Mouse (Mus musculus) T-cell, adult 2 months (primary cell): ENCODE data around the gene Rere.
"Not testable (repeated sequence)": the region's sequence is repeated elsewhere in the genome, so short reads cannot be mapped to it uniquely, and the experiment has no call there.

ENCODE experiments used
- DNase-seq: peaks from one replicate; pipeline ENCODE4 v3.0.0; 2022; ENCODE audit warnings: low spot score

Rere gene

DNA sequence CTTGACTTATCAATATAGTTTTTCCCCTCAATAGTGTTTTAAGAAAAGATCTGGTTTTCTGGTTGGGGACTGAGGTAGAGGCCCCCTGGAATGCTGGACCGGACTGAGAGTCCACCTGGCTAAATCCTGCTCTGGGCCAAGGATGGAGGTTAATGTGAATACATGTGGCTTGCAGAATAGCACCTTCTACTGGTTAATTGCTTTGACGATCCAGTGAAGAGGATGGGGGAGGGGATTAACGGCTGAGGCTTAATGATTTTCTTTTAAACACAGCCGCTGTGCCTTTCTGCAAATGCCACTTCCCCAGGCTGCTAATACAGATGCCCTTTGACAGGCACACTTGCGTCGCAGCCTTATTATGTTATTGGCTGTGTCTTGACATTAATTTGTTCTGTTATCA lies 2.5 kb downstream of the Rere start:
- no peak for DNase-seq

DNA sequence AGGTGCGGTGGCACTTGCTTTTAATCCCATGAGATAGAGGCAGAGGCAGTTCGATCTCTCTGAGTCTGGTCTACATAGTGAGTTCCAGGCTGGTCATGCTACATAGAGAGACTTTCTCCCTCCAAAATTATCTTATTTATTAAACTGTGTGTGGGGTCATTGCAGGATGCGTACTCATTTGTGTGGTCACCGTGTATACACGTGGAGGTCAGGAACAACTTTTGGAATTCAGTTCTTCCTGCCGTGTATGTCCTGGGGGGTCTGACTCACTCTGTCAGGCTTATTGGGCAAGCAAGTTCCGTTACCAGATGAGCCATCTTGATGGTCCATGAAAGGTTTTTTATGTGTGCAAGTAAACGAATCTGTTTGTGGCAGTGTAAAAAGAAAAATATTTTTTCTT lies 5.5 kb downstream of the Rere start:
- no peak for DNase-seq

DNA sequence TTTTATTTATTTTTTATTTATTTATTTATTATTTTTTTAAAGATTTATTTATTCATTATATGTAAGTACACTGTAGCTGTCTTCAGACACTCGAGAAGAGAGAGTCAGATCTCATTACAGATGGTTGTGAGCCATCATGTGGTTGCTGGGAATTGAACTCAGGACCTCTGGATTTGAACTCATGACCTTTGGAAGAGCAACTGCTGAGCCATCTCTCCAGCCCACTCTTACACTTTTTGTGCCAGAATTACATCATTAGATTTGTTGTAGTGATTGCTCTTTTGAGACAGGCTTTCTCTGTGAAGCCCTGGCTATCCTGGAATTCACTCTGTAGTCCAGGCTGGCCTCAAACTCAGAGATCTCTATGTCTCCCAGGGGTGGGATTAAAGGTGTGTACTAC lies 6.0 kb downstream of the Rere start:
- not testable (repeated sequence) for DNase-seq

DNA sequence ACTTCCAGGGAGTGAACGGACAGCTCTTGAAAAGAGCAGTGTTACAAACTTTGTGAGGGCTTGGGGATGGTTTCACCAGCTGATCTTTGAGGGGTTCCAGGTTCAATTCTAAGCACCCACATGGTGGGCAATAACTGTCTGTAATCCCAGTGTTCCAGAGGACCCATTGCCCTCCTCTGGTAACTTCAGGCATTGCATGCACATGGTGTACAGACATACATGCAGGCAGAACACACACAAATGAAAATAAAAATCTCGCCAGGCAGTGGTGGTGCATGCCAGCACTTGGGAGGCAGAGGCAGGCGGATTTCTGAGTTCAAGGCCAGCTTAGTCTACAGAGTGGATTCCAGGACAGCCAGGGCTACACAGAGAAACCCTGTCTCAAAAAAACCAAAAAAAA lies 10.5 kb downstream of the Rere start:
- no peak for DNase-seq

DNA sequence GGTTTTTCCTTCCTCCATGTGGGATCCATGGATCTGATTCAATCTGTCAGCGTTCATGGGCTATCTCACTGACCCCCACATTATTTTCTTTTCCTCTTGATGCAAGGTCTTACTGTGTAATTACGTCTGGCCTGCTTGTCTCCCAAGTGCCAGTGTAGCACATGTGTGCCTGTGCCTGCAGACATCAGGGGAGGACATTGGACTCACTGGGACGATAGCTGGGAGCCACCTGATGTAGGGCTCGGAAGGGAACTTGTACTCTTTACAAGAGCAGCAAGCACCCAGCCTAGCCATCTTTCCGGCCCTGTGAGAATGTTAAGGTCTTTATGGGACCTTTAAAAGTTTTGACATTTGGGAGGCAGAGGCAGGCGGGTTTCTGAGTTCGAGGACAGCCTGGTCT lies 13.4 kb downstream of the Rere start:
- no peak for DNase-seq

DNA sequence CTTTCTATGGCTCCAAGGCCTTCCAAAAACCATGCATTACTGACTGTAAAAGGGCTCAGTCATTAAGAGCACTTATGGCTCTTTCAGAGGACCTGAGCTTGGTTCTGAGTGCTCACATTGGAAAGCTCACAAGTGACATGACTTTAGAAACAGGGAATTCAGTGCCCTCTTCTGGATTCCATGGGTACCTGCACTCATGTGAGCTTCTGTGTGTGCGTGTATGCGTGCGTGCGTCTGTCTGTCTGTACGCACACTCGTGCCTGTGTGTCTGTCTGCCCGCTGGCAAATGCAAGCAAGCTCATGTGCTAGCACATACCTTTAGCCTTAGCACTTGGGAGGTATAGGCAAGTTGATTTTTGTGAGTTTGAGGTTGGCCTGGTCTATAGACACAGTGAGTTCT lies 14.5 kb downstream of the Rere start:
- no peak for DNase-seq

DNA sequence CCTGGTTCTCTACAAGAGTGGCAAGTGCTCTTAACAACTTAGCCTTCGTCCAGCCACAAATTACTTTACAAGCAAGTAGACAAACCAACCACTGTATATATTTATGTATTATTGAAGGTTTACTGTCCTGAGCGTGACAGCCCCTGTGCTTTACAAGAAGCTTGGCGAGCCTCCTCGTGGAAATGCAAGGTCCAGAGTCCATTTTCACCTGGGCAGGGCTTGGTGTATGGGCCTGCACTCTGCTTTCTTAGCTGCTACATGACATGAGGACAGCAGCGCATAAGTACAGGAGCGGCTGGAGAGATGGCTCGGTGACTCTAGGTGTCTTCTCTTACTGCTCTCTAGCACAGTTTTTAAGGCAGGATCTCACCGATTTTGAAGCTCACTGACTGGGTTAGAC lies 21.3 kb downstream of the Rere start:
- DNase-seq, result no peak

DNA sequence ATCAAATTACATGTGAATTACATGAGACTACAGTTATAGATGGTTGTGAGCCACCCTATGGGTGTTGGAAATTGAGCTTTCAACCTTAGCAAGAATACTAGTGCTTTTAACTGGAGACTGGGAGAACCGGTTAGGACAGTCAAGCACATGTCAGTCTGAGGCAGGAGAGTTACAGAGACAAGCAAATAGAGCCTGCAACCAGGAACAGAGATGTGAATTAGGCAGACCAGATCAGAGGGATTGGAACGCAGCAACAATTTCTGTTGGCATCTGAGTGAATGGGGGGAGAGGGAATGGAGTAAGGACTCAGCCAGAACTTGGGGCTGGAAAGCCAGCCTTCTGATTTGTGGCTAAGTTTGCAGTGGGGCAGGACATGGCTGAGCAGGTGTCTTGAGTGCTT lies 25.3 kb downstream of the Rere start:
- no peak for DNase-seq

DNA sequence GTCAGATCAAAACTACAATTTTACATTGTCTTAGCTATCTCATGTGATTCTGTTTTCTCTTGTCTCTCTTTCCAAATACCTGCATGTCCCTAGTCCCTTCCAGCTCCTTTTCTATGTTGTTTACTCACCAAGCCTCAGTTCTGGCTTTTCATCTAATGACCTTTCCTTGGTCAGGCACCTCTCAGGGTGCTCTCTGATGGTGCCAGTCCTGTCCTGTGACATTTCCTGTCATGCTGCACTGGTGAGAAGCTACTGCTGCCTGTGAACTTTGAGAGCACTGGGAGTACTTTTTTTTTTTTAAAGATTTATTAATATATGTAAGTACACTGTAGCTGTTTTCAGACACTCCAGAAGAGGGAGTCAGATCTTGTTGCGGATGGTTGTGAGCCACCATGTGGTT lies 25.8 kb downstream of the Rere start:
- DNase-seq, result no peak

DNA sequence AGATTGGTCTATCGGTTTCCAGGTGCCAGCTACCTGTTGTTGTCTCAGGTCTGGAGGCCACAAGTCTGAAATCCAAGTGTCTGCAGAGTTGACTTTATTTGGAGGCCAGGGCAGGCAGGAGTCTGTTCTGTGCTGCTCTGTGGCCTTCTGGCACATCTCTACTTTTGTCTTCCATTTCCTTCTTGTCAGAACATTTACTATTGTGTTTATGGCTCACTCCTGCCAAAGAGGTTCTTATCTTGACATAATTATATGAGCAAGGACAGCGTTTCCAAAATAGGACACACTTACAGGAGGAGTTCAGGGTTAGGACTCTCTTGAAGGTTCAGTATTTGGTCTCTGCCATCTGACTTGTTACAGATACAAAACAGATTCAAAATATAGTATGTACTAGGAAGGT lies 30.0 kb downstream of the Rere start:
- no peak for DNase-seq

DNA sequence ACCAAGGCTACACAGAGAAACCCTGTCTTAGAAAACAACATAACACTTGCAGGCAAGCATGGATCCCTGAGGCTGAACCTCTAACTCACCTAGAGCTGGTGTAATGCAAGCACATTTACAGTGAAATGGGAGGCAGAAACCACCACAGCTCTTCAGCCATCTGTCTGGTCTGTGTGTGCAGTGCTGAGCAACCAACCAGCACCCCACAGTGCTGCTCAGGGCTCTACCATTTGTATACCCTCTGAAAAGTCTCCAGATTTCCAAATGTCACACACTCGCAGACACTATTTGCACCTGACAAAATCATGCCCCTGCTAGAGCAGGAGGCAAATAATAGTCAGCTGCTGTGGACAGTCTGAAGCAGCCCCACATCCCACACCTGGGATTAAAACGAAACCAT lies 31.2 kb downstream of the Rere start:
- no peak for DNase-seq

DNA sequence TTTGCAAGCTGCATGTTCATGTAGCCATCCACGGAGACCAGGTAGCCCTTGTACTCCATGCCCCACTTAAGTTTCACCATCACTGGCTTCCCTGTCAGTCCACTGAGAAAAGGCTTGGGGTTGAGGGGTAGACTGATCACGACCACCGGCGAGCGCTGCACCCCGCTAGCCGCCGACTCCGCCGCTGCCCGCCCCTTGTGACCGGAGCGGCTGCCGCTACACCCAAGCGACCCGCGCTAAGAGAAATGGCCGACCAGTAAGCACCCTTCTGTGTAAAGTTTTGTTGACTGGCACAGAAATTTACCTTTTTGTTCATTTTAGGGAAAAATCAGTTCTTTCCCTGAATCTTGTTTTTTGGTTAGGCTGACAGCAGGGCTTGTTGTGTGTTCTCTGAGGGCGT lies 33.9 kb downstream of the Rere start:
- DNase-seq, result no peak

DNA sequence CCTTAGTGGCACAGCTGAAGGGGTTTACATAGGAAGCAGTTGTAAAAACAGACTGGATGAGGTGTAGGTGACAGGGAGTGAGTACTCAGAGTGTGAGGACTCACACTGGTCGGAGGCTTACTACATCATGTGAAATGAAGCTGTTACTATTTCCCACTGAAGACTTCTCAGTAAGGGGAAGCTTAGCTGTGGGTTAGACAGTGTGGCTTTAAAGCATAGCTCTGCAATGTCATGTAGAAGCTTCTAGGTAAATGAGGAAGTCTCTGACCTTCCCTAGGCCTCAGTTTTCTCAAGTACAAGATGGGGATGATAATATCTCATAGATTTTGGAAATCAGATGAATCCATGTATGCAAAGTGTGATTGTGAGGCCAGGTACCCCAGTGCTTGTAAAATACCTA lies 35.1 kb downstream of the Rere start:
- no peak for DNase-seq

DNA sequence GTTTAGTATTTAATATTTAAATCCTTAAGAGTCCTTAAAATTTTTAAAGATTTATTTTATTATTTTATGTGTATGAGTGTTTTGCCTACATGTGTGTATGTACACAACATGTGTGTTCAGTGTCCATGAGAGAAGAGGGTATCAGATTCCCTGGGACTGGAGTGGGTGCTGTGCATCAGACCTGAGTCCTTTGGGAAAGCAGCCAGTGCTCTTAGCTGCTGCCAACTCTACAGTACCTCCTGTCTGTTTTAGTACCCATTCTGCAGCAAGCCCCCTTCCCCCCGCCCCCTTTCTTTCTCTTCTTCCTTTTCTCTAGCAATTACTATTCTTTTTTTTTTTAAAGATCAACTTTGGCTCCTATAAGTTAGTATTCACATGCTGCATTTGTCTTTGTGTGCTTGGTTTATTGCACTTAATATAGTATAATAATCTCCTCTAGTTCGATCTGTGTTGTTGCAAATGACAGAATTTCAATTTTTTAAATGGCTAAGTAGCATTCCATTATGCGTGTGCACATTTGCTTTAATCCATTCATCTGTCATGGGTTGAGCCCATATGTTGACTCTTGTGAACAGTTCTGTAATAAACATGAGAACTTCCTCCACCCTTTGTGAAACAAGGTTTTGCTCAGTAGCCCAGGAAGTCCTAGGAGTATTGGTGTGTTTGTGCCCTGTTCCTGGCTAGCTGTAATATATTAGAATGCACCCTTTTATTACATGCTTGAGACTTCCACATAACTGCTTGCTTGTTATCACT lies 43.8 kb downstream of the Rere start:
- DNase-seq, result no peak

DNA sequence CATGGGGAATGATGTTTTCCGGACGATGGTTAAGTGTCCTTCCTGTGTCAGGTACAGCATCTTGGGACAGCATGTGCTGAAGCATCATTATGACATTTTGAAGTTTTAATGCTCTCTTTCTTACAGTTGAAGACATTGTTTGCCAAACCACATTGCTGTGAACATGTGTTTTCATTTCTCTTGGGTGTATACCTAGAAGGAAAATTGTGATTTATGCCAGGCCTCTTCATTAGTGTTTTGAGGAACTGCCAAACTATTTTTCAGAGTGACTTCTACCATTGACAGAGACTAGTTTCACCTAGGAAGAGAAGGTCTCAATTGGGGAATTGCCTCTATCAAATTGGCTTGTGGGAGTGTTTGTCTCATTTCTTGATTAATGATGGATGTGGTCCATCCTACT lies 44.6 kb downstream of the Rere start:
- no peak for DNase-seq

DNA sequence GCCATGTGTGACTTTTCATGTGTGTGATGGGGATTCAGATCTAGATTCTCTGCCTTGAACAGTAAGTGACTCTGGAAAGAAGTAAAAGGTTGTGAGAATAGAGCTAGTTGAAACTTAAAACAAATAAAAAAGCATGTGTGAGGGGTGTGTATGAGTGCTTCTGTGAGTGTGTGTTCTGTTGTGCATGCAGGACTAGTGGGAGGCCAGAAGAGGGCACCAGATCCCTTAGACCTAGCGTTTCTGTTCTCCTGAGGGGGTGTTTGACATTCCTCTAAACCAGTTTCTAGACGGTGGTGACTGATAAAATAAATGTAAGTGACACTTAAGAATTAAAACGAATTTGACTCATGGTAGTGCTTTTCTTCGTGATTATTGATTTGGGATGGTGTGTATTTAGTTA lies 46.0 kb downstream of the Rere start:
- DNase-seq, result no peak

DNA sequence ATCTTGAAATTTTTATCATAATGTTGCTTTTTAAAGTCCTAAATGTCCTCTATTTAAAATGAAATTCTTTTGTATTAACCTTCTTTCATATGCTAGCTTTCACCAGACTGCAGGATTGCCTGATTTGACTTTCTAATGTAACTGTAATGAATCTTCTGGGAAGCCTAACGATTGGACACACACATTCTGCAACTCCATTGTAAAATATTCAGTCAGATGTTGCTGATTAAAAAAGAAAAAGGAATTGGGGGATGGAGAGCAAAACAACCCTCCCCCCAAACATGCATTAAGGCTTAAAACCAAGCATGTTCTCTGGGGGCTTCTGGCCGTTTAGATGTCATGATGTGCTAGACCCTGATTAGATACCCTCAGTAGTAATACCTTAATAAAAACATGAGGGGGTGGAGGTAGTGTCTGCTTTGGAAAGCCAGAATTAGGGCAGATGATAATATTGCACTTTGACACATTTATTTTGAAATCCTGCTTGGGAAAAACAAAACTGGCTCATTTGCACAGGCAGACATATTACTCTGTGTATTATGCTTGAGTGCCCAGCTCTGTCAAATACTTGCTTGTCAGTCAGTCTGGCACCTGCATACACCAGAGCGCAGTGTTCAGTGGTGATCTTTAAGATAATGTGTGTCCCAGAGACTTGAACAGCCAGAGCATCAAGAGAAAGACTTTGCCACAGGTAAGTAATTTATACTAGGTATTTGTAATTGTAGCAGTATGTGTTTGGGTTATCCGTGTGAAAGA lies 52.7 kb downstream of the Rere start:
- no peak for DNase-seq

DNA sequence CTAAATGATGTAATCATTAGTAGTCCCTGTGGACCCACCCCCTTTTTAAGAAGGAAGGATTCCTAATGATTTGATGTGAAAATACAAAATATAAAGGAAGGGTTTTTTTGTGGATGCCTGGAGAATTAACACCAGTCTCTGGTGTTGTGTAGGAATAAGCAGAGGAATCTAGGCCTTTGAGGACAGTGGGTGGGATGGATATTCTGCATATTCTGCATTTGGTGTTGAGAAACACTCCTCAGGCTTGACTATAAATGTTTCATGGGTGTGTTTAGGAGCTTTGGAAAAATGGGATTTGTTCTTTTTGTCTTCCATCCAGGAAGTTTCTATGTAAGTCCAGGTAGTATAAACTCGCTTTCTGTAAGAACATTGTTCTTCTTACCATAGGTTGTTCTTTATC lies 55.8 kb downstream of the Rere start:
- DNase-seq, result no peak

DNA sequence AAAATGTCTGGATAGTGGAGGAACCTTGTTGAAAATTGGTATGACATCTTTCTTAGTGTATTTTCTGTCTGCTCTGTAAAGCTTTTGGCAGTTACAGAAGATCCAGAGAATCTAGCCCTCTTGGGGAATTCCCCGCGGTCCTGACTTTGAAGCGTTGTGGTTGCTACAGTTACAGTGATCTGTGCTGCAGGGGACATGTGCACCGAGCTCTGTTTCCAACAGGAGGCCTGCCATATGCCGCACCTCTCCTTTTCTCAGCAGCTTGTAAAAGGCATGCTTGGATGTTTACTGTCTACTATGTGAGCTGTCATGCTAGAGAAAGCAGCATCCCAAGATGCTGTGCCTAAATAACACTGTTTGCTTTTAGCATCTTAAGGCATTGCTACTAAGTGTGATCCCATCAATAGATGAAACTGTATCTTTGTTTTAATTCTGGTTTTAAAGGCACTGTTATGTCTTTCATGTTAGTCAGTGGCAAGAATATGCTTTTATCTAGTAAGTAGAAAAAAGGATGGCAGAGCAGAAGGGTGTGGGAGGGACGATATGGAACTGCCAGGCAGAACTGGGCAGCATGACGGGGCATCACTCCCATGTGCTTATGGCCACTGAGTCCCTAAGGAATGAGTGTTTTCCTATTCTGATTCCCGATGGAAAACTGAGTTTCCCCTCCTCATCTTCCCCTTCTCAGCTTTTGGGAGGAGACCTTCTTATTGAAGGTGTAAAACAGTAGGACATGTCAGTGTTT lies 57.6 kb downstream of the Rere start:
- peak; percentile 78 for DNase-seq

DNA sequence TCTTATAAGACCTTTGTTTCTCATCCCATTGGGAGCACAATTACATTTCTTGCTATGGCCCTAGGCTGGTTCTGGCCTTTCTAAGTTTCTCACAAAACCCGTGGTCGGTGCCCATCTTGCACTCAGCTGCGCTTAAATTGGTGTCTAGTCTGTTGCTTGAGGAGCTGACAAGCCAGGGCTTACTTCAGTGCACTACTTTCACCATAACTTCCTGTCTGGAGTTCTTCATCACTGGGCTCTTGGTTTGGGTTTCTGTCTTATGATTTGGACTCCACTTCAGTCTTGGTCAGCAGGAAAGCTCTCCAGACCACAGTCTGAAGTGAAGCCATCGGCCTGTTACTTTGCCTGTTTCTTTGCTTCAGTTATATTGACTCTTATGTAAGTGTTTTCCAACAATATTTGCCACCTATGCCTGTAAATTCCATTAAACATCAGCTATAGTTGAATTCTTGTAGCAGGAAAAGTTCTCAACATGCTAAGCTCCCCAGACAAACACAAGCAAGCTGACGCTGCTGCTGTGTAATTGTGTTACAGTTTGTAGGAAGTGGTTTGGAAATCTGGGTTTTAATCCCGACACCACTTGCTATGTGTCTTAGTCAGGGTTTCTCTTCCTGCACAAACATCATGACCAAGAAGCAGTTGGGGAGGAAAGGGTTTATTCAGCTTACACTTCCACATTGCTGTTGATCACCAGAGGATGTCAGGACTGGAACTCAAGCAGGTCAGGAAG lies 59.5 kb downstream of the Rere start:
- DNase-seq, result no peak

DNA sequence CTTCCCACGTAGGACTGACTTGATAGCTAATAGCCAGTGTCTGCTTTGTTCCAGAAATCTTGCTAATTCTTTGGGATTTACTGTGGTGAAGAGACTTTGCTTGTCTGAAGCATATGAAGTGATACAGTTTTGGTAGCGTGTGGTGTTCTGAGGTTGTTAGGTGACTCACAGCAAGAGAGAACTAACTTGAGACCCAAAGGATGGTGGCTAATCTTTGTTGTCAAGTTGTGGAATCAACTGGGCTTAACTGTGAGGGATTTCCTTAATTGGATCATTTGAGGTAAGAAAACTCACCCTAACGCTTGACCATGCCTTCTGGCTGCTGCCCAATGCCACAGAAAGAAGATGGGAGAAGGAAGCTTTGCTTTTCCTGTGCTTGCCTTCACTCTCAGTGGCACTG lies 63.1 kb downstream of the Rere start:
- DNase-seq, result no peak

DNA sequence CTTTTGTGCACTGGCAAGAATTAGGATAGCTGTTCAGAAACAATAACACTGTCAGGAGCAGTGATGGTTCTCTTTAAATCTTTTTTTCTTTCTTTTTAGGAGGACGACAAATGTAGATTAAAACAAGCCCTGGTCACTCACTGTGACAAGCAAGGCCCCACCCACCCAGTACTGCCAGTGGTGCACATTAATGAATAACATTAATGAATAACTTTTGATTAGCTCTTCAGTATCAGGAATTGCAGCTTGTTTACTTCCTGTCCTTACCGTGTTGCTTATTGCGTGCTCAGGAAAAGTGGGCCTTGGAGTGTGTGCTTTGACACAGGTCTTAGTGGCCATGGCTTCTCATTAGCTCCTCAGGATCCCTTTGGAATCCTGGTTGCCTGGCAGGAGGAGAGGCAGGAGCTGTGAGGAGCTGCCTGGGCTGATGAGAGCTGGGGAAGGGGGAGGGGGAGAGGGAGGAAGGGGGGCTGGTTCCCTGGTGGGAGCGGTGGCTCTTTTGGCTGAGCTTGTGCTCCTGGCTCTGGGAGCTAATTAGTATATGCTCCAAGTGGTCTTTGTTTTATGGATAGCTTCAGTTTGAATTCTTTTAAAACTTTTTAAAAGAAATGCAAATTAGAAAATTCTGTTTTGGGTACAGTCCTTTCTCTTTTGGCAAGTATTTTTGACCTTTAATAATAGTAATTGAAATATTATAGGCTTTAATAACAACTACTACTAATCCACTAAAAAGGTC lies 65.4 kb downstream of the Rere start:
- DNase-seq, result no peak
